Mouse (Mus musculus) midbrain, embryonic 12.5 days (tissue): Measurements from ENCODE around the gene Tenm3. TPM values are rescaled to one million over a fixed set of nuclear protein-coding genes. Genes with fewer than 3 reads are reported as not detected.

Source experiments
- ATAC-seq: fragments of 200-750 bp; cut with Nextera tagmentation; 2 replicates; pipeline ENCODE4 v1.8.0; 2017; ENCODE audit warnings: low read depth, moderate TSS enrichment, moderate library complexity; ENCODE audit not compliant: low FRiP score
- H3K27ac ChIP-seq: fragments of 300-500 bp; sonication (generic); replicated peaks from 2 replicates; pipeline ENCODE4 v1.5.1; 2016; ENCODE audit warnings: mild to moderate bottlenecking
- H3K27me3 ChIP-seq: fragments of 300-500 bp; sonication (generic); 2 replicates; pipeline ENCODE4 v1.6.1; 2016; ENCODE audit warnings: mild to moderate bottlenecking
- H3K36me3 ChIP-seq: fragments of 300-500 bp; sonication (generic); 2 replicates; pipeline ENCODE4 v1.6.1; 2016
- H3K4me1 ChIP-seq: fragments of 300-500 bp; sonication (generic); 2 replicates; pipeline ENCODE4 v1.6.1; 2016
- H3K4me2 ChIP-seq: fragments of 300-500 bp; sonication (generic); replicated peaks from 2 replicates; pipeline ENCODE4 v1.6.1; 2016; ENCODE audit warnings: mild to moderate bottlenecking, moderate library complexity
- H3K4me3 ChIP-seq: fragments of 300-500 bp; sonication (generic); 2 replicates; pipeline ENCODE4 v1.5.1; 2016; ENCODE audit warnings: mild to moderate bottlenecking
- H3K9ac ChIP-seq: fragments of 300-500 bp; sonication (generic); replicated peaks from 2 replicates; pipeline ENCODE4 v1.6.1; 2016; ENCODE audit warnings: mild to moderate bottlenecking, moderate library complexity
- H3K9me3 ChIP-seq: fragments of 300-500 bp; sonication (generic); 2 replicates; pipeline ENCODE4 v1.6.1; 2016; ENCODE audit warnings: mild to moderate bottlenecking
- WGBS: fragments of 180-500 bp; shearing (Covaris S2); methylation state at CpG from one replicate; pipeline ENCODE4 v1.1.7; 2016; 5-methylcytosine and 5-hydroxymethylcytosine counted together
- polyA plus RNA-seq: library from polyadenylated mRNA; unstranded; fragments of >200 nt; fragmentation: Nextera tagmentation; extraction: Ambion mirVana; gene quantifications from 2 replicates; pipeline ENCODE4 v1.2.1, GENCODE M21; 2016

Gene Tenm3
- polyA plus RNA-seq, 1 experiment from 2014 or later = 63.9 TPM

DNA sequence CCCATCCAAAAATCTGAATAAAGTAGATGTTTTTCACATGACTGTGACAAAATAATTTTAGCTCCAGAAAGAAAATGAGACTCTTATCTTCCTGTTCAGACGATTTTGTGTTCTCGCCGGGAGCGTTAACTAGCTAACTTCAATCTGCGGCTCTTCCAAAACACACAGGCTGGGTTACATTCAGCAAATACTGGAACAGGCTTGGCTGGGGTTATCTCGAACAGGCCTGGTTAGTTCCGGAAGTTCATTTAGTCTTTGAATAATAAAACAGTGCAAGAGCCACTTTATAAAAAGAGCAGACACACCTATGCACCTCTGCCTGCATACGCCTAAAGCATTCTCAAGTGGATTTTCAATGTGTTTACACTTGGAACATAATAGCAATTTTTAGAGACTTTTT lies 40.7 kb downstream of the Tenm3 start:
- Histone ChIP-seq H3K4me2 (no peak overlapping the region), H3K9me3 (no peaks in the 10 kb centered on the region), H3K36me3 (no peaks in the 10 kb centered on the region), H3K4me3 (no peak overlapping the region), H3K9ac (no peak overlapping the region), H3K27ac (no peak overlapping the region), H3K4me1 (peaks cover 7% of the 10 kb centered on the region), H3K27me3 (no peaks in the 10 kb centered on the region)
- 89% methylated on average over 8 of the region's 8 CpGs for WGBS
- no peak for ATAC-seq

DNA sequence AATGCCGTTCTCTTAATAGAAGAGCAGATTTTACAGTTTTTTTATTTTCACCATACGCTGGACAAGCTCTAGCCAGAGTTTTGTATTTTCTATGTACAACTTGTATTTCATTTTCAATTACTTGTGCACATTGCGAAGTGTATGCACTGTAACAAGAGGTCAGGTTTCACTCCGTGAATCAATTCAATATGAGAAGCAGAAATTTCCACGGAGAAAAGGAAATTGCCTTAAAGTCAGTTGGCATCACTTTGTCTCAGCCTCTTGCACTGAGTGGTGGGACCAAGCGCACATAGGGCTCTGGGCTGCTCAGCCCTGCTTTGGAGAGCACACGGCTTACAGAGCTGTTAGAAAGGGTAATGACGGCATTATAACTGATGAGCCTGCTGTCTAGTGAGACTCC lies 41.5 kb downstream of the Tenm3 start:
- 76% methylated on average over 8 of the region's 8 CpGs for WGBS
- H3K27ac ChIP-seq = no peak overlapping the region
- H3K27me3 ChIP-seq = no peaks in the 10 kb centered on the region
- H3K9me3 ChIP-seq = no peaks in the 10 kb centered on the region
- peaks cover 8% of the 10 kb centered on the region for H3K4me1 ChIP-seq
- no peak overlapping the region for H3K4me3 ChIP-seq
- no peak for ATAC-seq
- H3K9ac ChIP-seq = no peak overlapping the region
- no peak overlapping the region for H3K4me2 ChIP-seq
- no peaks in the 10 kb centered on the region for H3K36me3 ChIP-seq

DNA sequence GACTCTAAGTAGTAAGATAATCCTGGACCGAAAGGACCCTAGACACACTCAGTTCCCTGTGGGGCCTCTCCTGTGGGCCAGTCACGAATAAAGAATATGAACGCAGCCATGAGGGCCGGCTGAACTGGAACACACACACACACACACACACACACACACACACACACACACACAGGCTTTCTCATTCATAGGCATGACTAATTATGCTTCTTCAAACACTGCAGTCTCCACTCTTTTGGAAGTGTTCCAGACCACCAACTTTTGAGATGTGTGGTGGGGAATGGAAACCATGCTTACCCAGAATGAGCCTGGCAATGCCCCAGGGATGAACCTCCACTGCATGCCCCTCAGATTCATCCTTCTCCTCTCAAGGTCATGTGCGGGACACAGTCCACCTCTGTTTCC lies 45.8 kb downstream of the Tenm3 start:
- Histone ChIP-seq H3K9me3 (no peaks in the 10 kb centered on the region), H3K27ac (no peak overlapping the region), H3K4me3 (no peak overlapping the region), H3K4me1 (peaks cover 17% of the 10 kb centered on the region; the same call in 1 of the 2 replicates), H3K4me2 (no peak overlapping the region), H3K36me3 (no peaks in the 10 kb centered on the region), H3K9ac (no peak overlapping the region), H3K27me3 (no peaks in the 10 kb centered on the region)
- 56% methylated on average over 5 of the region's 5 CpGs for WGBS
- no peak for ATAC-seq

- peaks cover 17% of the 10 kb centered on the region; the same call in 1 of the 2 replicates for H3K4me1 ChIP-seq
- H3K4me3 ChIP-seq = no peak overlapping the region
- no peak overlapping the region for H3K4me2 ChIP-seq
- WGBS = 52% methylated on average over 7 of the region's 7 CpGs
- no peaks in the 10 kb centered on the region for H3K27me3 ChIP-seq
- H3K9me3 ChIP-seq = no peaks in the 10 kb centered on the region
- H3K9ac ChIP-seq = no peak overlapping the region
- H3K27ac ChIP-seq = no peak overlapping the region
- H3K36me3 ChIP-seq = no peaks in the 10 kb centered on the region
- no peak for ATAC-seq
These were observed 49.5 kb downstream of the Tenm3 start for GRCm38 (mm10) chr8:48794285-48794684.

DNA sequence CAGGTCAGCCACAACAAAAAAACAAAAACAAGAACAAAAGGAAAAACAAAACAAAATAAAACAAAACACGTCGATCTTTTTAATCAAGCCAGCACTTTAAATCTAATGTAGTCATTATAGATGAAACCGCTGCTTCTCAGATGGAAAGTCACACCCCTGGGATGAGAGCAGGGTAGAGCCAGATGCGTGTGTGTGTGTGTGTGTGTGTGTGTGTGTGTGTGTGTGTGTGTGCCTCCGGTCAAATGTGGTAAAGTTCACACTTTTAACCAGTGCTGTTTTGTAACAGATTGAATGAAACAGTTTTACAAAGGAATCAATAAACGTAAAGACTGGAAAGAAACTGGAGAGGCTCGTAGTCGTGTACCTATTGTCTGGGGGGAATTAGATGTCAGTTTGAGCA lies 50.0 kb downstream of the Tenm3 start:
- ATAC-seq = no peak
- WGBS = 58% methylated on average over 8 of the region's 8 CpGs
- H3K4me1 ChIP-seq = peaks cover 17% of the 10 kb centered on the region; the same call in 1 of the 2 replicates

DNA sequence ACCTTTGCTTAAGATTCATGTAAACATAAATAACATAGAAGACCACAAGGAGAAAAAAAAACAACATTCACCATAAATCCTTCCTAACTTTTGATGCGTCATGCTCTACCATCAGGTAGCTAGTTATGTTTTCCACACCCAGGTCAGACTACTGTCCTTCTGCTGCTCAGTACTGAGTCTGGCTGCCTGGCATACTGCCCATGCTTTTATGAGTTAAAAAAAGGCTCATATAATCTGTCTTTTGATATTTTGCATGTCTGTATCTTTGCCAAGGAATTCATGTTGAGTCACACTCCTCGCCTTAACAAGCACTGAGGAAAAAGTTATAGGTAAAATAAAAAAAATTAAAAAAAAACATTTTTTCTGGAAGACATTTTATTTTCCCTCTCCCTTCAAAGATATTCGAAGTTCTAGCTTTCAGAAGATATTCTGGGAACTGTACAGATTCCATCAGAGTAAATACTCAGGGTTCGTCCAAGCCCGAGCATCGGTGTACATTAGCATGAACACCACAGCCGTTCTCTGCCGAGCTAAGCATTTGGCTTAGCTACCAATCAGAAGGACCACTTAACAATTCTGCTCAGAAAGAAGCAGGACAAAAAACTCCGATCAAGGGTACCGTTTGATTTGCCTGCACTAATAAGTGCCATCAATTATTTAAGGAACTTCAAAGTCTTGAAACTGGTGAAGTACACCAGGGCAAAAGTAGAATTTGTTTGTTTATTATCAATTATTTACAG lies 51.0 kb downstream of the Tenm3 start:
- peaks cover 10% of the 10 kb centered on the region; the same call in 1 of the 2 replicates for H3K4me1 ChIP-seq
- H3K27me3 ChIP-seq = no peaks in the 10 kb centered on the region
- H3K4me3 ChIP-seq = no peak overlapping the region
- no peak overlapping the region for H3K4me2 ChIP-seq
- H3K27ac ChIP-seq = no peak overlapping the region
- 67% methylated on average over 10 of the region's 10 CpGs for WGBS
- 0 out of 2 replicates have a peak, but pooled peaks cover 2% of the 10 kb centered on the region for H3K36me3 ChIP-seq
- ATAC-seq = no peak
- H3K9ac ChIP-seq = no peak overlapping the region
- no peaks in the 10 kb centered on the region for H3K9me3 ChIP-seq

More for the DNA sequence above, 50.0 kb downstream of the Tenm3 start:
- H3K9me3 ChIP-seq = no peaks in the 10 kb centered on the region
- H3K4me3 ChIP-seq = no peak overlapping the region
- H3K36me3 ChIP-seq = no peaks in the 10 kb centered on the region
- H3K27me3 ChIP-seq = no peaks in the 10 kb centered on the region
- H3K4me2 ChIP-seq = no peak overlapping the region
- H3K27ac ChIP-seq = no peak overlapping the region
- no peak overlapping the region for H3K9ac ChIP-seq

DNA sequence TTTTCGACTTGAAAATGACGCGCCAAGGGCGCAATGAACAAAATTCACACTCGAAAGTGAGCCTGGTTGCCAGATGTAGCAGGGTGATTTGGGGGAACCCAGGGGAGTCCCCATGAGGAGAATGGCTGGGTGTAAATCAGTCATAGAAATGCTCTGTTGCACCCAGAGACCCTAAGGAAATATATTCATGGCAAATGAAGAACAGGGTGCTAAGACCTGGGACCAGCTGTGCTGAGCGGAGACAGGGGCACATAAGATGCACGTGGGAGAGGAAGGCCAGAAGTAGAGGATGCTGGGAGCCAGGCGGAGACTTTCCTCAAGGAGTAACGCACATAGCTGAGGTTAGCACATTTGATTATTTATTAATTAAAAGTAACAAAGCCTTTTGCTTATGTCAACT lies 60.4 kb downstream of the Tenm3 start:
- H3K4me3 ChIP-seq = no peak overlapping the region
- ATAC-seq = no peak
- H3K4me2 ChIP-seq = no peak overlapping the region
- H3K27me3 ChIP-seq = 0 out of 2 replicates have a peak, but pooled peaks cover under 1% of the 10 kb centered on the region
- no peaks in the 10 kb centered on the region for H3K9me3 ChIP-seq
- H3K27ac ChIP-seq = no peak overlapping the region
- no peak overlapping the region for H3K9ac ChIP-seq
- peaks cover 11% of the 10 kb centered on the region for H3K36me3 ChIP-seq
- WGBS = 91% methylated on average over 9 of the region's 9 CpGs
- peaks cover 2% of the 10 kb centered on the region; the same call in 1 of the 2 replicates for H3K4me1 ChIP-seq

GRCm38 (mm10) chr8:48780628-48781027 lies 63.1 kb downstream of the Tenm3 start:
- 87% methylated on average over 6 of the region's 6 CpGs for WGBS

DNA sequence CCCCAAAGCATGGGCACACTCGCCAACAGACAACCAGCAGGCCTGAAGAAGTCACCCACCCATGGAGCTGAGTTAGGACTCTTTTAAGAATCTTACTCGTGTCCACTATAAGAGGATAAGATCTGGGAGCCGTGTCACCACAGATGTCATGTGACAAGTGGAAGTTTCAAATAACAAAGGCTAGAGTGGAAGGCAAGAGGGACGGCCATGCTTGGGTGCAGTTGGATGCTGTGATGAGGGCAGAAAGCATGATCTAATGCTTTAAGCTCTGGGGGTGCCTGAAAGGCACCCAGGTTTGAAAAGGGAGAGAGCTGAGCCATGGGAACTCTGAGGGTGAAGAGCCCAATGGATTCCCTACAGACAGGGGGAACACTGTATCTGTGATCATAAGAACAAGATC lies 64.6 kb downstream of the Tenm3 start:
- Histone ChIP-seq H3K27ac (no peak overlapping the region), H3K4me3 (no peak overlapping the region), H3K36me3 (peaks cover 10% of the 10 kb centered on the region), H3K9ac (no peak overlapping the region), H3K9me3 (no peaks in the 10 kb centered on the region), H3K4me1 (peaks cover 24% of the 10 kb centered on the region), H3K27me3 (0 out of 2 replicates have a peak, but pooled peaks cover 2% of the 10 kb centered on the region), H3K4me2 (no peak overlapping the region)
- WGBS = 71% methylated on average over 4 of the region's 4 CpGs
- ATAC-seq = no peak

More at GRCm38 (mm10) chr8:48780628-48781027, 63.1 kb downstream of the Tenm3 start:
- ATAC-seq = no peak
- Histone ChIP-seq H3K4me1 (peaks cover 13% of the 10 kb centered on the region), H3K4me2 (no peak overlapping the region), H3K27ac (no peak overlapping the region), H3K27me3 (0 out of 2 replicates have a peak, but pooled peaks cover 2% of the 10 kb centered on the region), H3K36me3 (peaks cover 10% of the 10 kb centered on the region), H3K4me3 (no peak overlapping the region), H3K9ac (no peak overlapping the region), H3K9me3 (no peaks in the 10 kb centered on the region)

DNA sequence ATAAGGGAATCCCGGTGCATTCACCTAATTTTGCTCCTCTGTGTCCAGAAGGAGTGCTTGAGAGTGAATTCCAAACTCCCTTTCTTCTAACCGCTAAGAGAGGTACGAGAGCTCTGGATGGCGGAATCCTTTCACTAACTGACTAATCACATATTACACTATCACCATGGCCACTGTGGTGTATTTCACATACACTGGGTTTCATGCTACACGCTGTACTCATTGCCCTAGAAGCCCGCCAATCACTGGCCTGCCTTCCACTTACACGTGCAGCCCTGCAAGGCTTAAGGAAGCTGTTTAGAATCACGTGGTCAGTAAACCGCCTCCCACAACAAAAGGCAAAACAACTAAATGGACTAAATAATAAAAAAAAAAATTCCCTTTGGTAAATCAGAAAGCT lies 67.7 kb downstream of the Tenm3 start:
- H3K4me3 ChIP-seq = peak overlapping the region; percentile 9; the same call in 1 of the 2 replicates
- H3K36me3 ChIP-seq = peaks cover 10% of the 10 kb centered on the region
- H3K9ac ChIP-seq = no peak overlapping the region; the same call in 1 of the 2 replicates
- peaks cover 24% of the 10 kb centered on the region for H3K4me1 ChIP-seq
- H3K9me3 ChIP-seq = no peaks in the 10 kb centered on the region
- WGBS = 24% methylated on average over 9 of the region's 9 CpGs
- peak overlapping the region; percentile 65 for H3K27ac ChIP-seq
- peak; percentile 68 for ATAC-seq
- H3K27me3 ChIP-seq = 0 out of 2 replicates have a peak, but pooled peaks cover 2% of the 10 kb centered on the region
- peak overlapping the region; percentile 47 for H3K4me2 ChIP-seq

GRCm38 (mm10) chr8:48775531-48776037 lies 68.2 kb downstream of the Tenm3 start:
- Histone ChIP-seq H3K9me3 (no peaks in the 10 kb centered on the region), H3K4me3 (peak overlapping the region; percentile 9; the same call in 1 of the 2 replicates), H3K4me1 (peaks cover 24% of the 10 kb centered on the region), H3K27me3 (0 out of 2 replicates have a peak, but pooled peaks cover 2% of the 10 kb centered on the region), H3K9ac (no peak overlapping the region; the same call in 1 of the 2 replicates), H3K4me2 (peak overlapping the region; percentile 47), H3K36me3 (peaks cover 10% of the 10 kb centered on the region), H3K27ac (peak overlapping the region; percentile 65)
- 6% methylated on average over 9 of the region's 9 CpGs for WGBS
- peak; percentile 66 for ATAC-seq

- Histone ChIP-seq H3K4me3 (no peak overlapping the region), H3K9me3 (no peaks in the 10 kb centered on the region), H3K27me3 (0 out of 2 replicates have a peak, but pooled peaks cover 2% of the 10 kb centered on the region), H3K27ac (no peak overlapping the region), H3K36me3 (peaks cover 10% of the 10 kb centered on the region), H3K4me1 (peaks cover 24% of the 10 kb centered on the region), H3K9ac (no peak overlapping the region), H3K4me2 (peak overlapping the region; percentile 47; the same call in 1 of the 2 replicates)
- no peak for ATAC-seq
- 13% methylated on average over 4 of the region's 4 CpGs for WGBS
These were observed 68.9 kb downstream of the Tenm3 start for GRCm38 (mm10) chr8:48774837-48775236.
